Mouse (Mus musculus): ENCODE data around the gene Gatad2a. TPM values are rescaled to one million over a fixed set of nuclear protein-coding genes. Genes with fewer than 3 reads are reported as not detected.
A peak's percentile ranks its signal among the peaks of the same experiment; 100 is the strongest.

Gatad2a gene
- polyA plus RNA-seq, 1 experiment: 36.5 TPM

- H3K4me1 ChIP-seq (ENCODE audit: control insufficient read depth, insufficient read depth, low read length): peaks cover 58% of the 10 kb centered on the region
- H3K27ac ChIP-seq (ENCODE audit: insufficient read depth, low read depth, low read length): no peak overlapping the region
- no peak overlapping the region for H3K4me3 ChIP-seq (ENCODE audit: insufficient read depth, low read length)
- TF ChIP-seq CTCF (IDR thresholded peaks at IDR 0.05; ENCODE audit: low read depth, low read length) (no peak), POLR2A (IDR thresholded peaks at IDR 0.05; ENCODE audit: borderline replicate concordance, low read depth, low read length) (no peak)
Measured at GRCm38 (mm10) chr8:69939633-69940032, 56.6 kb downstream of the Gatad2a start.

GRCm38 (mm10) chr8:69938245-69938982 lies 57.8 kb downstream of the Gatad2a start:
- no peak overlapping the region for H3K4me3 ChIP-seq (ENCODE audit: insufficient read depth, low read length)
- H3K4me1 ChIP-seq (ENCODE audit: control insufficient read depth, insufficient read depth, low read length): peaks cover 63% of the 10 kb centered on the region
- TF ChIP-seq CTCF (IDR thresholded peaks at IDR 0.05; ENCODE audit: low read depth, low read length) (no peak), POLR2A (IDR thresholded peaks at IDR 0.05; ENCODE audit: borderline replicate concordance, low read depth, low read length) (no peak)
- H3K27ac ChIP-seq (ENCODE audit: insufficient read depth, low read depth, low read length): peak overlapping the region; percentile 68

GRCm38 (mm10) chr8:69937466-69937865 lies 58.7 kb downstream of the Gatad2a start:
- Histone ChIP-seq H3K4me1 (ENCODE audit: control insufficient read depth, insufficient read depth, low read length) (peaks cover 63% of the 10 kb centered on the region), H3K27ac (ENCODE audit: insufficient read depth, low read depth, low read length) (peak overlapping the region; percentile 42), H3K4me3 (ENCODE audit: insufficient read depth, low read length) (no peak overlapping the region)
- TF ChIP-seq CTCF (IDR thresholded peaks at IDR 0.05; ENCODE audit: low read depth, low read length) (no peak), POLR2A (IDR thresholded peaks at IDR 0.05; ENCODE audit: borderline replicate concordance, low read depth, low read length) (no peak)

GRCm38 (mm10) chr8:69936050-69936794 lies 60.0 kb downstream of the Gatad2a start:
- Histone ChIP-seq H3K27ac (ENCODE audit: insufficient read depth, low read depth, low read length) (peak overlapping the region; percentile 47), H3K4me1 (ENCODE audit: control insufficient read depth, insufficient read depth, low read length) (peaks cover 59% of the 10 kb centered on the region), H3K4me3 (ENCODE audit: insufficient read depth, low read length) (no peak overlapping the region)
- no peak for TF ChIP-seq POLR2A (IDR thresholded peaks at IDR 0.05; ENCODE audit: borderline replicate concordance, low read depth, low read length)

GRCm38 (mm10) chr8:69935431-69935830 lies 60.8 kb downstream of the Gatad2a start:
- H3K27ac ChIP-seq (ENCODE audit: insufficient read depth, low read depth, low read length): no peak overlapping the region
- H3K4me3 ChIP-seq (ENCODE audit: insufficient read depth, low read length): no peak overlapping the region
- TF ChIP-seq POLR2A (IDR thresholded peaks at IDR 0.05; ENCODE audit: borderline replicate concordance, low read depth, low read length) (no peak), CTCF (IDR thresholded peaks at IDR 0.05; ENCODE audit: low read depth, low read length) (no peak)
- peaks cover 52% of the 10 kb centered on the region for H3K4me1 ChIP-seq (ENCODE audit: control insufficient read depth, insufficient read depth, low read length)

GRCm38 (mm10) chr8:69934582-69934981 lies 61.6 kb downstream of the Gatad2a start:
- Histone ChIP-seq H3K27ac (ENCODE audit: insufficient read depth, low read depth, low read length) (no peak overlapping the region), H3K4me3 (ENCODE audit: insufficient read depth, low read length) (no peak overlapping the region), H3K4me1 (ENCODE audit: control insufficient read depth, insufficient read depth, low read length) (peaks cover 44% of the 10 kb centered on the region)
- TF ChIP-seq POLR2A (IDR thresholded peaks at IDR 0.05; ENCODE audit: borderline replicate concordance, low read depth, low read length) (no peak), CTCF (IDR thresholded peaks at IDR 0.05; ENCODE audit: low read depth, low read length) (no peak)

- no peak overlapping the region for H3K27ac ChIP-seq (ENCODE audit: insufficient read depth, low read depth, low read length)
- no peak for TF ChIP-seq CTCF (IDR thresholded peaks at IDR 0.05; ENCODE audit: low read depth, low read length)
- no peak for TF ChIP-seq POLR2A (IDR thresholded peaks at IDR 0.05; ENCODE audit: borderline replicate concordance, low read depth, low read length)
- peaks cover 40% of the 10 kb centered on the region for H3K4me1 ChIP-seq (ENCODE audit: control insufficient read depth, insufficient read depth, low read length)
- no peak overlapping the region for H3K4me3 ChIP-seq (ENCODE audit: insufficient read depth, low read length)
Measured at GRCm38 (mm10) chr8:69933811-69934210, 62.4 kb downstream of the Gatad2a start.

GRCm38 (mm10) chr8:69926901-69927300 lies 69.3 kb downstream of the Gatad2a start:
- Histone ChIP-seq H3K4me3 (ENCODE audit: insufficient read depth, low read length) (no peak overlapping the region), H3K4me1 (ENCODE audit: control insufficient read depth, insufficient read depth, low read length) (peaks cover 18% of the 10 kb centered on the region; the same call in 1 of the 2 replicates), H3K27ac (ENCODE audit: insufficient read depth, low read depth, low read length) (no peak overlapping the region)
- TF ChIP-seq POLR2A (IDR thresholded peaks at IDR 0.05; ENCODE audit: borderline replicate concordance, low read depth, low read length) (no peak), CTCF (IDR thresholded peaks at IDR 0.05; ENCODE audit: low read depth, low read length) (no peak)

- Histone ChIP-seq H3K4me1 (ENCODE audit: control insufficient read depth, insufficient read depth, low read length) (peaks cover 44% of the 10 kb centered on the region), H3K27ac (ENCODE audit: insufficient read depth, low read depth, low read length) (no peak overlapping the region), H3K4me3 (ENCODE audit: insufficient read depth, low read length) (no peak overlapping the region)
- TF ChIP-seq CTCF (IDR thresholded peaks at IDR 0.05; ENCODE audit: low read depth, low read length) (no peak), POLR2A (IDR thresholded peaks at IDR 0.05; ENCODE audit: borderline replicate concordance, low read depth, low read length) (no peak)
Measured at GRCm38 (mm10) chr8:69923986-69924385, 72.2 kb downstream of the Gatad2a start.

GRCm38 (mm10) chr8:69921141-69921540 lies 75.0 kb downstream of the Gatad2a start:
- H3K4me1 ChIP-seq (ENCODE audit: control insufficient read depth, insufficient read depth, low read length): peaks cover 35% of the 10 kb centered on the region
- TF ChIP-seq POLR2A (IDR thresholded peaks at IDR 0.05; ENCODE audit: borderline replicate concordance, low read depth, low read length): no peak
- no peak for TF ChIP-seq CTCF (IDR thresholded peaks at IDR 0.05; ENCODE audit: low read depth, low read length)
- H3K27ac ChIP-seq (ENCODE audit: insufficient read depth, low read depth, low read length): peak overlapping the region; percentile 64; the same call in 1 of the 2 replicates
- H3K4me3 ChIP-seq (ENCODE audit: insufficient read depth, low read length): no peak overlapping the region
